8 mouse cellular contexts compared by ENCODE assay signal in genomic region chr8:22193432-22194010, GRCm38 (mm10). TPM values are rescaled to one million over a fixed set of nuclear protein-coding genes. Genes with fewer than 3 reads are reported as not detected.
DNase-seq lines count a peak whose midpoint lies in the region; ATAC-seq and TF ChIP-seq lines count a peak whose summit lies in the region.

No protein-coding gene starts in this region.

- TF ChIP-seq CTCF in heart, postnatal 0 days (IDR thresholded peaks at IDR 0.05; ENCODE audit: low read depth) = no peak

- H3K27me3 ChIP-seq in heart, postnatal 0 days (ENCODE audit: control insufficient read depth, insufficient read depth, low read length) = no peaks in the 10 kb centered on the region
- no peaks in the 10 kb centered on the region for H3K27me3 ChIP-seq in forebrain, embryonic 16.5 days (replicated peaks; ENCODE audit: control insufficient read depth, insufficient read depth, low read length)
- peaks cover under 1% of the 10 kb centered on the region for H3K27me3 ChIP-seq in liver, embryonic 12.5 days (replicated peaks)
- no peaks in the 10 kb centered on the region for H3K27me3 ChIP-seq in neural tube, embryonic 13.5 days

- 0 out of 2 replicates have a peak, but pooled peaks cover 6% of the 10 kb centered on the region for H3K36me3 ChIP-seq in heart, postnatal 0 days (replicated peaks; ENCODE audit: control insufficient read depth, insufficient read depth, low read length)
- H3K36me3 ChIP-seq in forebrain, embryonic 16.5 days (ENCODE audit: control insufficient read depth, insufficient read depth) = no peaks in the 10 kb centered on the region
- peaks cover 8% of the 10 kb centered on the region; the same call in 1 of the 2 replicates for H3K36me3 ChIP-seq in liver, embryonic 12.5 days
- H3K36me3 ChIP-seq in neural tube, embryonic 13.5 days = no peaks in the 10 kb centered on the region

- peak overlapping the region; percentile 62 for H3K4me2 ChIP-seq in heart, postnatal 0 days (ENCODE audit: low read depth, low read length)
- H3K4me2 ChIP-seq in forebrain, embryonic 16.5 days (ENCODE audit: low read length) = peak overlapping the region; percentile 72
- H3K4me2 ChIP-seq in liver, embryonic 12.5 days = peak overlapping the region; percentile 82
- H3K4me2 ChIP-seq in neural tube, embryonic 13.5 days = peak overlapping the region; percentile 68

- WGBS in heart, postnatal 0 days = 11% methylated on average over 12 of the region's 12 CpGs
- 12% methylated on average over 12 of the region's 12 CpGs for WGBS in forebrain, embryonic 16.5 days
- 10% methylated on average over 12 of the region's 12 CpGs for WGBS in liver, embryonic 12.5 days (ENCODE audit: insufficient replicate concordance)
- 11% methylated on average over 12 of the region's 12 CpGs for WGBS in neural tube, embryonic 13.5 days

- no peaks in the 10 kb centered on the region for H3K9me3 ChIP-seq in heart, postnatal 0 days (replicated peaks; ENCODE audit: control insufficient read depth, low read length)
- H3K9me3 ChIP-seq in forebrain, embryonic 16.5 days (ENCODE audit: control insufficient read depth, low read length) = no peaks in the 10 kb centered on the region
- no peaks in the 10 kb centered on the region for H3K9me3 ChIP-seq in liver, embryonic 12.5 days (replicated peaks)
- no peaks in the 10 kb centered on the region for H3K9me3 ChIP-seq in neural tube, embryonic 13.5 days

- peaks cover 5% of the 10 kb centered on the region; the same call in 1 of the 2 replicates for H3K4me1 ChIP-seq in heart, postnatal 0 days (ENCODE audit: control insufficient read depth, insufficient read depth)
- H3K4me1 ChIP-seq in forebrain, embryonic 16.5 days (replicated peaks; ENCODE audit: control insufficient read depth, insufficient read depth, low read length) = peaks cover 11% of the 10 kb centered on the region
- H3K4me1 ChIP-seq in liver, embryonic 12.5 days = peaks cover 21% of the 10 kb centered on the region
- peaks cover 26% of the 10 kb centered on the region for H3K4me1 ChIP-seq in neural tube, embryonic 13.5 days (replicated peaks)

- TF ChIP-seq EP300 in heart, postnatal 0 days (IDR thresholded peaks at IDR 0.05; ENCODE audit: low read depth) = no peak

- intact Hi-C loops in left cerebral cortex, postnatal 36 days (cut with DNase I) = loop anchor here (2.0 to 5.0 kb wide), 4 partner anchors 27 to 217 kb away; partner anchors contain the start of genes Mrps31, Nek3 and Slc25a15

- peak overlapping the region; percentile 73 for H3K9ac ChIP-seq in heart, postnatal 0 days (replicated peaks; ENCODE audit: low read depth, low read length)
- H3K9ac ChIP-seq in forebrain, embryonic 16.5 days (replicated peaks; ENCODE audit: low read depth, low read length) = peak overlapping the region; percentile 95
- H3K9ac ChIP-seq in liver, embryonic 12.5 days = peak overlapping the region; percentile 88
- H3K9ac ChIP-seq in neural tube, embryonic 13.5 days = peak overlapping the region; percentile 90

- no peak for ATAC-seq in heart, postnatal 0 days (ENCODE audit: insufficient read depth, low read depth)
- ATAC-seq in forebrain, embryonic 16.5 days = peak; percentile 26; the same call in 1 of the 2 replicates
- 0 out of 2 replicates have a peak, but pooled peaks have one; percentile 25 for ATAC-seq in liver, embryonic 12.5 days
- ATAC-seq in neural tube, embryonic 13.5 days (ENCODE audit: low read depth) = peak; percentile 33; the same call in 1 of the 2 replicates

- H3K4me3 ChIP-seq in heart, postnatal 0 days (ENCODE audit: low read depth, low read length) = peak overlapping the region; percentile 67
- peak overlapping the region; percentile 81 for H3K4me3 ChIP-seq in forebrain, embryonic 16.5 days (replicated peaks; ENCODE audit: low read length)
- peak overlapping the region; percentile 80 for H3K4me3 ChIP-seq in liver, embryonic 12.5 days
- peak overlapping the region; percentile 75 for H3K4me3 ChIP-seq in neural tube, embryonic 13.5 days

- peak overlapping the region; percentile 99 for H3K27ac ChIP-seq in heart, postnatal 0 days (ENCODE audit: low read depth)
- H3K27ac ChIP-seq in forebrain, embryonic 16.5 days (ENCODE audit: low read length) = peak overlapping the region; percentile 94
- peak overlapping the region; percentile 90 for H3K27ac ChIP-seq in liver, embryonic 12.5 days
- peak overlapping the region; percentile 96 for H3K27ac ChIP-seq in neural tube, embryonic 13.5 days (replicated peaks)

- peak; percentile 25 for DNase-seq in heart, postnatal 0 days (ENCODE audit: low spot score)
- DNase-seq in heart, adult 18-20 months = no peak
- DNase-seq in T-cell, adult 2 months (ENCODE audit: low spot score) = peak; percentile 38
- no peak for DNase-seq in right cerebral cortex, postnatal 4 days
- DNase-seq in left cerebral cortex, postnatal 36 days (ENCODE audit: low spot score in 2 of 2) = no peak

RNA-seq across cellular contexts. Expression of gene Vps36, which starts 0.9 kb away (rescaled TPM):
- total RNA-seq in heart, postnatal 0 days (2014; rRNA removed; ENCODE audit: low replicate concordance) = 14.0 and 18.1 TPM in 2 replicates
- polyA plus RNA-seq in heart, postnatal 0 days (2015; fragmentation: Nextera tagmentation; extraction: Ambion mirVana) = 19.5 and 20.9 TPM in 2 replicates
- 10 to 100 TPM; 26.7 to 29.0 TPM for total RNA-seq in heart, adult 18-20 months (2021)
- 38.7 and 40.9 TPM in 2 replicates for polyA plus RNA-seq in forebrain, embryonic 16.5 days (2015; fragmentation: Nextera tagmentation; extraction: Ambion mirVana)
- 13.4 and 13.9 TPM in 2 replicates for polyA plus RNA-seq in liver, embryonic 12.5 days (2016; fragmentation: Nextera tagmentation; extraction: Ambion mirVana)
- 43.8 and 44.5 TPM in 2 replicates for polyA plus RNA-seq in neural tube, embryonic 13.5 days (2015; fragmentation: Nextera tagmentation; extraction: Ambion mirVana)
- total RNA-seq in left cerebral cortex, postnatal 36 days (2021) = 10 to 100 TPM; 24.9 to 28.1 TPM

RNA-seq across cellular contexts. Expression of gene Ckap2, which starts 7.9 kb away (rescaled TPM):
- 24.9 and 30.0 TPM in 2 replicates for total RNA-seq in heart, postnatal 0 days (2014; rRNA removed; ENCODE audit: low replicate concordance)
- polyA plus RNA-seq in heart, postnatal 0 days (2015; fragmentation: Nextera tagmentation; extraction: Ambion mirVana) = 14.3 and 15.0 TPM in 2 replicates
- under 1 TPM; 0.13 to 0.74 TPM for total RNA-seq in heart, adult 18-20 months (2021)
- 24.7 and 27.4 TPM in 2 replicates for polyA plus RNA-seq in forebrain, embryonic 16.5 days (2015; fragmentation: Nextera tagmentation; extraction: Ambion mirVana)
- polyA plus RNA-seq in liver, embryonic 12.5 days (2016; fragmentation: Nextera tagmentation; extraction: Ambion mirVana) = 27.3 and 28.4 TPM in 2 replicates
- polyA plus RNA-seq in neural tube, embryonic 13.5 days (2015; fragmentation: Nextera tagmentation; extraction: Ambion mirVana) = 15.5 and 20.4 TPM in 2 replicates
- total RNA-seq in left cerebral cortex, postnatal 36 days (2021) = under 1 TPM; 0.62 to 0.86 TPM

RNA-seq across cellular contexts. Expression of gene Nek3, which starts 27.3 kb away (rescaled TPM):
- 1.2 and 3.8 TPM in 2 replicates for total RNA-seq in heart, postnatal 0 days (2014; rRNA removed; ENCODE audit: low replicate concordance)
- 2.7 and 3.4 TPM in 2 replicates for polyA plus RNA-seq in heart, postnatal 0 days (2015; fragmentation: Nextera tagmentation; extraction: Ambion mirVana)
- total RNA-seq in heart, adult 18-20 months (2021) = 1 to 10 TPM; 1.9 to 2.2 TPM
- 6.9 and 7.1 TPM in 2 replicates for polyA plus RNA-seq in forebrain, embryonic 16.5 days (2015; fragmentation: Nextera tagmentation; extraction: Ambion mirVana)
- polyA plus RNA-seq in liver, embryonic 12.5 days (2016; fragmentation: Nextera tagmentation; extraction: Ambion mirVana) = 1.9 and 2.3 TPM in 2 replicates
- polyA plus RNA-seq in neural tube, embryonic 13.5 days (2015; fragmentation: Nextera tagmentation; extraction: Ambion mirVana) = 8.3 and 9.1 TPM in 2 replicates
- total RNA-seq in left cerebral cortex, postnatal 36 days (2021) = 1 to 10 TPM; 1.7 to 2.2 TPM

RNA-seq across cellular contexts. Expression of gene Thsd1, which starts 33.6 kb away (rescaled TPM):
- 7.1 and 8.0 TPM in 2 replicates for total RNA-seq in heart, postnatal 0 days (2014; rRNA removed; ENCODE audit: low replicate concordance)
- polyA plus RNA-seq in heart, postnatal 0 days (2015; fragmentation: Nextera tagmentation; extraction: Ambion mirVana) = 9.4 and 10.1 TPM in 2 replicates
- 1 to 10 TPM; 4.2 to 4.5 TPM for total RNA-seq in heart, adult 18-20 months (2021)
- polyA plus RNA-seq in forebrain, embryonic 16.5 days (2015; fragmentation: Nextera tagmentation; extraction: Ambion mirVana) = 6.6 and 9.2 TPM in 2 replicates
- polyA plus RNA-seq in liver, embryonic 12.5 days (2016; fragmentation: Nextera tagmentation; extraction: Ambion mirVana) = 4.2 and 4.5 TPM in 2 replicates
- polyA plus RNA-seq in neural tube, embryonic 13.5 days (2015; fragmentation: Nextera tagmentation; extraction: Ambion mirVana) = 8.3 and 8.8 TPM in 2 replicates
- total RNA-seq in left cerebral cortex, postnatal 36 days (2021) = 1 to 10 TPM; 3.4 to 3.9 TPM

Comparison
In these comparisons a context has a peak if more than half of its experiments do, and no peak if none do; other contexts are left out.
1. DNase-seq: peak in heart, postnatal 0 days (single experiment) and T-cell, adult 2 months (single experiment); none in heart, adult 18-20 months (0 of 2), right cerebral cortex, postnatal 4 days (single experiment) and left cerebral cortex, postnatal 36 days (0 of 2).
2. Peak in every context shown above with its lines, with median percentiles within 50 percentile points of each other: H3K27ac ChIP-seq, H3K4me2 ChIP-seq, H3K4me3 ChIP-seq and H3K9ac ChIP-seq.